Mouse (Mus musculus) heart, embryonic 15.5 days (tissue): ENCODE data around the gene Aldob. TPM values are rescaled to one million over a fixed set of nuclear protein-coding genes. Genes with fewer than 3 reads are reported as not detected.

Experiments
- ATAC-seq: fragments of 200-750 bp; cut with Nextera tagmentation; replicated peaks from 2 replicates; pipeline ENCODE4 v1.8.0; 2017; ENCODE audit warnings: low read depth, moderate TSS enrichment; ENCODE audit not compliant: insufficient number of reproducible peaks, insufficient read depth, low FRiP score
- H3K27ac ChIP-seq: fragments of 300-500 bp; sonication (generic); 2 replicates; pipeline ENCODE4 v1.5.1; 2015; ENCODE audit warnings: mild to moderate bottlenecking, inconsistent platforms
- H3K27me3 ChIP-seq: fragments of 300-500 bp; sonication (generic); 2 replicates; pipeline ENCODE4 v1.6.1; 2015; ENCODE audit warnings: inconsistent platforms
- H3K36me3 ChIP-seq: fragments of 300-500 bp; sonication (generic); 2 replicates; pipeline ENCODE4 v1.6.1; 2015; ENCODE audit warnings: mild to moderate bottlenecking, inconsistent platforms
- H3K4me1 ChIP-seq: fragments of 300-500 bp; sonication (generic); replicated peaks from 2 replicates; pipeline ENCODE4 v1.6.1; 2015; ENCODE audit warnings: inconsistent platforms
- H3K4me2 ChIP-seq: fragments of 300-500 bp; sonication (generic); 2 replicates; pipeline ENCODE4 v1.6.1; 2015; ENCODE audit warnings: inconsistent platforms, mild to moderate bottlenecking, moderate library complexity
- H3K4me3 ChIP-seq: fragments of 300-500 bp; sonication (generic); 2 replicates; pipeline ENCODE4 v1.5.1; 2015; ENCODE audit warnings: mild to moderate bottlenecking, inconsistent platforms
- H3K9ac ChIP-seq: fragments of 300-500 bp; sonication (generic); 2 replicates; pipeline ENCODE4 v1.6.1; 2015; ENCODE audit warnings: mild to moderate bottlenecking, inconsistent platforms
- H3K9me3 ChIP-seq: fragments of 300-500 bp; sonication (generic); replicated peaks from 2 replicates; pipeline ENCODE4 v1.6.1; 2016; ENCODE audit warnings: inconsistent platforms
- WGBS: fragments of 180-500 bp; shearing (Covaris S2); methylation state at CpG from one replicate; pipeline ENCODE4 v1.1.7; 2015; ENCODE audit warnings: mixed read lengths; 5-methylcytosine and 5-hydroxymethylcytosine counted together
- polyA plus RNA-seq: library from polyadenylated mRNA; unstranded; fragments of >200 nt; fragmentation: Nextera tagmentation; extraction: Ambion mirVana; gene quantifications from 2 replicates; pipeline ENCODE4 v1.2.1, GENCODE M21; 2015

Gene Aldob
- polyA plus RNA-seq = 0.40 and 2.2 TPM in 2 replicates

- Histone ChIP-seq H3K4me2 (no peak within 1 kb of the TSS), H3K9me3 (no peaks in the 10 kb centered on the region), H3K36me3 (no peaks in the 10 kb centered on the region), H3K27me3 (no peaks in the 10 kb centered on the region), H3K4me1 (no peaks in the 10 kb centered on the region), H3K4me3 (no peak within 1 kb of the TSS), H3K27ac (no peak within 1 kb of the TSS), H3K9ac (no peak within 1 kb of the TSS)
- ATAC-seq = no peak
- 26% methylated on average over 3 of the region's 3 CpGs for WGBS
These were observed at the start of gene Aldob for GRCm38 (mm10) chr4:49549383-49549782. Gene Aldob (minus strand): TSS chr4:49549546.

- Histone ChIP-seq H3K4me2 (peak within 1 kb of the TSS; percentile 85), H3K9ac (peak within 1 kb of the TSS; percentile 90), H3K9me3 (no peaks in the 10 kb centered on the region), H3K36me3 (no peaks in the 10 kb centered on the region), H3K4me1 (peaks cover 11% of the 10 kb centered on the region), H3K27ac (peak within 1 kb of the TSS; percentile 94), H3K27me3 (no peaks in the 10 kb centered on the region), H3K4me3 (peak within 1 kb of the TSS; percentile 71)
- WGBS = under 1% methylated on average over 69 of the region's 77 CpGs
- peak; percentile 93 for ATAC-seq
These were observed 48.1 kb upstream of the Aldob start, which contains the start of gene Tmem246 for GRCm38 (mm10) chr4:49597183-49598100. Gene Tmem246 (minus strand): TSS chr4:49597876.

GRCm38 (mm10) chr4:49596846-49597182, 47.5 kb upstream of the Aldob start:
- Histone ChIP-seq H3K9ac (peak overlapping the region; percentile 90), H3K27me3 (no peaks in the 10 kb centered on the region), H3K9me3 (no peaks in the 10 kb centered on the region), H3K4me3 (peak overlapping the region; percentile 71), H3K27ac (peak overlapping the region; percentile 94), H3K36me3 (no peaks in the 10 kb centered on the region), H3K4me1 (peaks cover 13% of the 10 kb centered on the region), H3K4me2 (peak overlapping the region; percentile 85)
- peak; percentile 50 for ATAC-seq
- WGBS = under 1% methylated on average over 20 of the region's 20 CpGs

- Histone ChIP-seq H3K36me3 (peaks cover 10% of the 10 kb centered on the region; the same call in 1 of the 2 replicates), H3K4me1 (peaks cover 21% of the 10 kb centered on the region), H3K27ac (no peak overlapping the region), H3K4me2 (no peak overlapping the region), H3K27me3 (no peaks in the 10 kb centered on the region), H3K9ac (no peak overlapping the region), H3K4me3 (no peak overlapping the region), H3K9me3 (no peaks in the 10 kb centered on the region)
- 82% methylated on average over 2 of the region's 2 CpGs for WGBS
- no peak for ATAC-seq
These were observed 40.8 kb upstream of the Aldob start for GRCm38 (mm10) chr4:49590152-49590551.

- no peak for ATAC-seq
- no peaks in the 10 kb centered on the region for H3K27me3 ChIP-seq
These were observed 37.5 kb upstream of the Aldob start for GRCm38 (mm10) chr4:49586811-49587210.

GRCm38 (mm10) chr4:49585524-49586101, 36.3 kb upstream of the Aldob start:
- Histone ChIP-seq H3K4me2 (peak overlapping the region; percentile 6; the same call in 1 of the 2 replicates), H3K4me3 (no peak overlapping the region), H3K27ac (peak overlapping the region; percentile 82), H3K4me1 (peaks cover 33% of the 10 kb centered on the region), H3K27me3 (no peaks in the 10 kb centered on the region), H3K9me3 (no peaks in the 10 kb centered on the region), H3K36me3 (peaks cover 10% of the 10 kb centered on the region; the same call in 1 of the 2 replicates), H3K9ac (no peak overlapping the region)
- 38% methylated on average over 7 of the region's 7 CpGs for WGBS
- ATAC-seq = peak; percentile 77

More at GRCm38 (mm10) chr4:49586811-49587210, 37.5 kb upstream of the Aldob start:
- H3K4me2 ChIP-seq = no peak overlapping the region
- H3K9ac ChIP-seq = no peak overlapping the region
- H3K27ac ChIP-seq = no peak overlapping the region
- H3K4me3 ChIP-seq = no peak overlapping the region
- no peaks in the 10 kb centered on the region for H3K9me3 ChIP-seq
- WGBS = 92% methylated on average over 10 of the region's 10 CpGs
- peaks cover 10% of the 10 kb centered on the region; the same call in 1 of the 2 replicates for H3K36me3 ChIP-seq
- peaks cover 33% of the 10 kb centered on the region for H3K4me1 ChIP-seq

GRCm38 (mm10) chr4:49583965-49584831, 34.9 kb upstream of the Aldob start:
- Histone ChIP-seq H3K9ac (no peak overlapping the region), H3K27me3 (no peaks in the 10 kb centered on the region), H3K36me3 (peaks cover 10% of the 10 kb centered on the region; the same call in 1 of the 2 replicates), H3K4me2 (0 out of 2 replicates have a peak overlapping the region, but pooled peaks have one; percentile 6), H3K27ac (peak overlapping the region; percentile 82), H3K4me1 (peaks cover 33% of the 10 kb centered on the region), H3K4me3 (no peak overlapping the region), H3K9me3 (no peaks in the 10 kb centered on the region)
- WGBS = 37% methylated on average over 14 of the region's 14 CpGs
- no peak for ATAC-seq

- Histone ChIP-seq H3K27ac (no peak overlapping the region), H3K27me3 (no peaks in the 10 kb centered on the region), H3K9ac (no peak overlapping the region), H3K4me3 (no peak overlapping the region), H3K4me1 (peaks cover 29% of the 10 kb centered on the region), H3K4me2 (no peak overlapping the region), H3K36me3 (peaks cover 3% of the 10 kb centered on the region; the same call in 1 of the 2 replicates), H3K9me3 (no peaks in the 10 kb centered on the region)
- ATAC-seq = no peak
- 62% methylated on average over 4 of the region's 4 CpGs for WGBS
These were observed 31.9 kb upstream of the Aldob start for GRCm38 (mm10) chr4:49581256-49581655.

- Histone ChIP-seq H3K27ac (no peak overlapping the region), H3K9ac (no peak overlapping the region), H3K4me1 (no peaks in the 10 kb centered on the region), H3K4me2 (no peak overlapping the region), H3K27me3 (no peaks in the 10 kb centered on the region), H3K9me3 (no peaks in the 10 kb centered on the region), H3K4me3 (no peak overlapping the region), H3K36me3 (no peaks in the 10 kb centered on the region)
- whole genome bisulfite sequencing = 69% methylated on average over 4 of the region's 4 CpGs
- no peak for ATAC-seq
These were observed 22.8 kb upstream of the Aldob start for GRCm38 (mm10) chr4:49572194-49572593.

- H3K9me3 ChIP-seq = no peaks in the 10 kb centered on the region
- no peaks in the 10 kb centered on the region for H3K4me1 ChIP-seq
- H3K4me2 ChIP-seq = no peak overlapping the region
- H3K4me3 ChIP-seq = no peak overlapping the region
- no peak overlapping the region for H3K27ac ChIP-seq
- no peaks in the 10 kb centered on the region for H3K36me3 ChIP-seq
- H3K27me3 ChIP-seq = no peaks in the 10 kb centered on the region
- peak; percentile 47; the same call in 1 of the 2 replicates for ATAC-seq
- WGBS = 15% methylated on average over 3 of the region's 3 CpGs
- H3K9ac ChIP-seq = no peak overlapping the region
These were observed 18.3 kb upstream of the Aldob start for GRCm38 (mm10) chr4:49567613-49568012.
